Mouse (Mus musculus) hindbrain, embryonic 14.5 days (tissue): ENCODE results near the gene Il31ra. TPM values are rescaled to one million over a fixed set of nuclear protein-coding genes. Genes with fewer than 3 reads are reported as not detected.
"Not testable (repeated sequence)": the region's sequence is repeated elsewhere in the genome, so short reads cannot be mapped to it uniquely, and the experiment has no call there.

Experiments
- ATAC-seq: fragments of 200-750 bp; cut with Nextera tagmentation; 2 replicates; pipeline ENCODE4 v1.8.0; 2017; ENCODE audit warnings: moderate number of reproducible peaks, mild to moderate bottlenecking, moderate TSS enrichment, moderate library complexity; ENCODE audit not compliant: low FRiP score
- DNase-seq: peaks from one replicate; pipeline ENCODE4 v3.0.0-alpha.2; 2015; ENCODE audit warnings: low spot score
- H3K27ac ChIP-seq: fragments of 300-500 bp; sonication (generic); 2 replicates; pipeline ENCODE4 v1.5.1; 2014; ENCODE audit warnings: mild to moderate bottlenecking, moderate library complexity
- H3K27me3 ChIP-seq: fragments of 300-500 bp; sonication (generic); 2 replicates; pipeline ENCODE4 v1.6.1; 2014; ENCODE audit warnings: mild to moderate bottlenecking, low read length, mixed read lengths; ENCODE audit not compliant: control insufficient read depth, insufficient read depth
- H3K36me3 ChIP-seq: fragments of 300-500 bp; sonication (generic); replicated peaks from 2 replicates; pipeline ENCODE4 v1.6.1; 2014; ENCODE audit not compliant: control insufficient read depth, insufficient read depth
- H3K4me1 ChIP-seq: fragments of 300-500 bp; sonication (generic); replicated peaks from 2 replicates; pipeline ENCODE4 v1.6.1; 2014; ENCODE audit warnings: antibody characterized with exemption, low read length, mixed read lengths; ENCODE audit not compliant: control insufficient read depth, insufficient read depth
- H3K4me2 ChIP-seq: fragments of 300-500 bp; sonication (generic); replicated peaks from 2 replicates; pipeline ENCODE4 v1.6.1; 2014; ENCODE audit warnings: mild to moderate bottlenecking, moderate library complexity
- H3K4me3 ChIP-seq: fragments of 300-500 bp; sonication (generic); replicated peaks from 2 replicates; pipeline ENCODE4 v1.5.1; 2014; ENCODE audit warnings: mild to moderate bottlenecking, low read length
- H3K9ac ChIP-seq: fragments of 300-500 bp; sonication (generic); 2 replicates; pipeline ENCODE4 v1.6.1; 2014
- H3K9me3 ChIP-seq: fragments of 300-500 bp; sonication (generic); 2 replicates; pipeline ENCODE4 v1.6.1; 2016; ENCODE audit warnings: low read length; ENCODE audit not compliant: control insufficient read depth
- WGBS: fragments of 180-500 bp; shearing (Covaris S2); extraction: QIAGEN DNeasy Blood & Tissue Kit; methylation state at CpG from one replicate; pipeline ENCODE4 v1.1.7; 2014; 5-methylcytosine and 5-hydroxymethylcytosine counted together
- polyA plus RNA-seq: library from polyadenylated mRNA; unstranded; fragments of >200 nt; fragmentation: Nextera tagmentation; extraction: Ambion mirVana; gene quantifications from 2 replicates; pipeline ENCODE4 v1.2.1, GENCODE M21; 2014

Il31ra gene
- 0.11 and 0.22 TPM in 2 replicates for polyA plus RNA-seq

- H3K27ac ChIP-seq, H3K9me3 ChIP-seq, H3K4me1 ChIP-seq, H3K9ac ChIP-seq, H3K36me3 ChIP-seq, H3K4me2 ChIP-seq, DNase-seq, ATAC-seq, H3K4me3 ChIP-seq, H3K27me3 ChIP-seq: not testable (repeated sequence)
- WGBS = 95% methylated on average over 5 of the region's 8 CpGs
Observed at GRCm38 (mm10) chr13:112594260-112594659, at the start of gene Il31ra. Gene Il31ra (minus strand): TSS chr13:112594360.

- no peak for ATAC-seq
- no peaks in the 10 kb centered on the region for H3K9me3 ChIP-seq
- H3K27me3 ChIP-seq = no peaks in the 10 kb centered on the region
- H3K4me2 ChIP-seq = no peak overlapping the region
- DNase-seq = no peak
- 90% methylated on average over 3 of the region's 3 CpGs for WGBS
- no peaks in the 10 kb centered on the region for H3K36me3 ChIP-seq
- H3K27ac ChIP-seq = no peak overlapping the region
- H3K9ac ChIP-seq = no peak overlapping the region
- no peak overlapping the region for H3K4me3 ChIP-seq
- H3K4me1 ChIP-seq = no peaks in the 10 kb centered on the region
Observed at GRCm38 (mm10) chr13:112642897-112643296, 48.7 kb upstream of the Il31ra start.

GRCm38 (mm10) chr13:112639111-112639510 lies 45.0 kb upstream of the Il31ra start:
- no peak overlapping the region for H3K9ac ChIP-seq
- H3K4me2 ChIP-seq = no peak overlapping the region
- no peak overlapping the region for H3K27ac ChIP-seq
- WGBS = 63% methylated on average over 4 of the region's 4 CpGs
- no peaks in the 10 kb centered on the region for H3K9me3 ChIP-seq
- no peaks in the 10 kb centered on the region for H3K36me3 ChIP-seq
- H3K4me1 ChIP-seq = no peaks in the 10 kb centered on the region
- no peaks in the 10 kb centered on the region for H3K27me3 ChIP-seq
- H3K4me3 ChIP-seq = no peak overlapping the region
- DNase-seq = no peak
- no peak for ATAC-seq

- H3K27ac ChIP-seq = no peak overlapping the region
- H3K4me1 ChIP-seq = no peaks in the 10 kb centered on the region
- 50% methylated on average over 3 of the region's 3 CpGs for WGBS
- ATAC-seq (no peak), DNase-seq (no peak)
- no peak overlapping the region for H3K4me2 ChIP-seq
- no peak overlapping the region for H3K4me3 ChIP-seq
- no peaks in the 10 kb centered on the region for H3K9me3 ChIP-seq
- H3K36me3 ChIP-seq = no peaks in the 10 kb centered on the region
- H3K9ac ChIP-seq = no peak overlapping the region
- no peaks in the 10 kb centered on the region for H3K27me3 ChIP-seq
Observed at GRCm38 (mm10) chr13:112636498-112636897, 42.3 kb upstream of the Il31ra start.

GRCm38 (mm10) chr13:112635174-112635837 lies 41.1 kb upstream of the Il31ra start:
- 62% methylated on average over 7 of the region's 7 CpGs for WGBS
- no peaks in the 10 kb centered on the region for H3K9me3 ChIP-seq
- H3K27ac ChIP-seq = no peak overlapping the region
- H3K4me2 ChIP-seq = no peak overlapping the region
- DNase-seq (no peak), ATAC-seq (no peak)
- no peaks in the 10 kb centered on the region for H3K36me3 ChIP-seq
- no peak overlapping the region for H3K4me3 ChIP-seq
- H3K27me3 ChIP-seq = no peaks in the 10 kb centered on the region
- no peaks in the 10 kb centered on the region for H3K4me1 ChIP-seq
- no peak overlapping the region for H3K9ac ChIP-seq

GRCm38 (mm10) chr13:112625566-112625965 lies 31.4 kb upstream of the Il31ra start:
- no peaks in the 10 kb centered on the region for H3K9me3 ChIP-seq
- H3K4me2 ChIP-seq = no peak overlapping the region
- no peak overlapping the region for H3K9ac ChIP-seq
- no peak for DNase-seq
- no peak for ATAC-seq
- H3K4me3 ChIP-seq = no peak overlapping the region
- no peaks in the 10 kb centered on the region for H3K4me1 ChIP-seq
- H3K36me3 ChIP-seq = no peaks in the 10 kb centered on the region
- no peak overlapping the region for H3K27ac ChIP-seq
- no peaks in the 10 kb centered on the region for H3K27me3 ChIP-seq

GRCm38 (mm10) chr13:112624622-112625021 lies 30.5 kb upstream of the Il31ra start:
- Histone ChIP-seq H3K4me1 (no peaks in the 10 kb centered on the region), H3K9me3 (no peaks in the 10 kb centered on the region), H3K36me3 (no peaks in the 10 kb centered on the region), H3K4me2 (no peak overlapping the region), H3K27me3 (no peaks in the 10 kb centered on the region), H3K27ac (no peak overlapping the region), H3K9ac (no peak overlapping the region), H3K4me3 (no peak overlapping the region)
- 77% methylated on average over 3 of the region's 3 CpGs for WGBS
- DNase-seq (no peak), ATAC-seq (no peak)

GRCm38 (mm10) chr13:112623656-112624055 lies 29.5 kb upstream of the Il31ra start:
- H3K4me2 ChIP-seq = no peak overlapping the region
- no peaks in the 10 kb centered on the region for H3K9me3 ChIP-seq
- H3K27ac ChIP-seq = no peak overlapping the region
- 45% methylated on average over 7 of the region's 7 CpGs for WGBS
- no peak overlapping the region for H3K4me3 ChIP-seq
- H3K9ac ChIP-seq = no peak overlapping the region
- H3K36me3 ChIP-seq = no peaks in the 10 kb centered on the region
- no peaks in the 10 kb centered on the region for H3K4me1 ChIP-seq
- no peaks in the 10 kb centered on the region for H3K27me3 ChIP-seq
- DNase-seq (no peak), ATAC-seq (no peak)

GRCm38 (mm10) chr13:112621592-112621991 lies 27.4 kb upstream of the Il31ra start:
- Histone ChIP-seq H3K27ac (no peak overlapping the region), H3K4me3 (no peak overlapping the region), H3K4me1 (no peaks in the 10 kb centered on the region), H3K36me3 (no peaks in the 10 kb centered on the region), H3K27me3 (no peaks in the 10 kb centered on the region), H3K9me3 (no peaks in the 10 kb centered on the region), H3K4me2 (no peak overlapping the region), H3K9ac (no peak overlapping the region)
- WGBS = 82% methylated on average over 3 of the region's 3 CpGs
- DNase-seq (no peak), ATAC-seq (no peak)

- no peaks in the 10 kb centered on the region for H3K36me3 ChIP-seq
- ATAC-seq = no peak
- WGBS = 94% methylated on average over 3 of the region's 3 CpGs
Observed at GRCm38 (mm10) chr13:112608606-112609005, 14.4 kb upstream of the Il31ra start.

More at GRCm38 (mm10) chr13:112608606-112609005, 14.4 kb upstream of the Il31ra start:
- no peak overlapping the region for H3K4me3 ChIP-seq
- no peaks in the 10 kb centered on the region for H3K9me3 ChIP-seq
- no peak overlapping the region for H3K9ac ChIP-seq
- DNase-seq = no peak
- no peak overlapping the region for H3K27ac ChIP-seq
- H3K4me2 ChIP-seq = no peak overlapping the region
- H3K4me1 ChIP-seq = no peaks in the 10 kb centered on the region
- no peaks in the 10 kb centered on the region for H3K27me3 ChIP-seq
